Mouse (Mus musculus) lung, embryonic 14.5 days (tissue): ENCODE results near the gene Clec1a. TPM values are rescaled to one million over a fixed set of nuclear protein-coding genes. Genes with fewer than 3 reads are reported as not detected.

Source experiments
- ATAC-seq: fragments of 200-750 bp; cut with Nextera tagmentation; 2 replicates; pipeline ENCODE4 v1.8.0; 2017; ENCODE audit warnings: mild to moderate bottlenecking, moderate TSS enrichment, moderate library complexity; ENCODE audit not compliant: insufficient read depth
- DNase-seq: peaks from one replicate; pipeline ENCODE4 v3.0.0-alpha.2; 2015
- H3K27ac ChIP-seq: fragments of 300-500 bp; sonication (generic); 2 replicates; pipeline ENCODE4 v1.5.1; 2014; ENCODE audit warnings: low read depth, mild to moderate bottlenecking, moderate library complexity
- H3K27me3 ChIP-seq: fragments of 300-500 bp; sonication (generic); 2 replicates; pipeline ENCODE4 v1.6.1; 2014; ENCODE audit warnings: low read length, control low read depth; ENCODE audit not compliant: insufficient read depth
- H3K36me3 ChIP-seq: fragments of 300-500 bp; sonication (generic); 2 replicates; pipeline ENCODE4 v1.6.1; 2014; ENCODE audit warnings: control low read depth; ENCODE audit not compliant: insufficient read depth
- H3K4me1 ChIP-seq: fragments of 300-500 bp; sonication (generic); 2 replicates; pipeline ENCODE4 v1.6.1; 2014; ENCODE audit warnings: antibody characterized with exemption, control low read depth; ENCODE audit not compliant: insufficient read depth
- H3K4me2 ChIP-seq: fragments of 300-500 bp; sonication (generic); 2 replicates; pipeline ENCODE4 v1.6.1; 2014; ENCODE audit warnings: mild to moderate bottlenecking
- H3K4me3 ChIP-seq: fragments of 300-500 bp; sonication (generic); 2 replicates; pipeline ENCODE4 v1.5.1; 2014; ENCODE audit warnings: low read depth, low read length
- H3K9ac ChIP-seq: fragments of 300-500 bp; sonication (generic); 2 replicates; pipeline ENCODE4 v1.6.1; 2014
- H3K9me3 ChIP-seq: fragments of 300-500 bp; sonication (generic); 2 replicates; pipeline ENCODE4 v1.6.1; 2016; ENCODE audit warnings: low read depth, low read length, control low read depth
- CTCF ChIP-seq: IDR thresholded peaks from 2 replicates; pipeline ENCODE4 v1.5.1; 2016; ENCODE audit warnings: antibody characterized with exemption, low read depth
- WGBS: fragments of 180-500 bp; shearing (Covaris S2); extraction: QIAGEN DNeasy Blood & Tissue Kit; methylation state at CpG from one replicate; pipeline ENCODE4 v1.1.7; 2014; 5-methylcytosine and 5-hydroxymethylcytosine counted together
- polyA plus RNA-seq: library from polyadenylated mRNA; unstranded; fragments of >200 nt; fragmentation: Nextera tagmentation; extraction: Ambion mirVana; gene quantifications from 2 replicates; pipeline ENCODE4 v1.2.1, GENCODE M21; 2014

Clec1a gene
- polyA plus RNA-seq, 1 experiment from 2014 or later, result 13.7 TPM

- Histone ChIP-seq H3K27ac (peak overlapping the region; percentile 54; the same call in 1 of the 2 replicates), H3K4me1 (peaks cover 5% of the 10 kb centered on the region; the same call in 1 of the 2 replicates), H3K4me3 (no peak overlapping the region), H3K36me3 (no peaks in the 10 kb centered on the region), H3K27me3 (no peaks in the 10 kb centered on the region), H3K9me3 (no peaks in the 10 kb centered on the region), H3K4me2 (no peak overlapping the region), H3K9ac (no peak overlapping the region)
- peak; percentile 19 for TF ChIP-seq CTCF
- no peak; the same call in 1 of the 2 replicates for ATAC-seq
- WGBS, result 36% methylated on average over 5 of the region's 5 CpGs
- peak; percentile 68 for DNase-seq
Measured at GRCm38 (mm10) chr6:129425217-129425616, 26.6 kb downstream of the Clec1a start.

- no peaks in the 10 kb centered on the region for H3K36me3 ChIP-seq
- no peak overlapping the region for H3K4me3 ChIP-seq
- ATAC-seq, result peak; percentile 81
- no peak overlapping the region for H3K27ac ChIP-seq
- H3K4me2 ChIP-seq, result no peak overlapping the region
- H3K9ac ChIP-seq, result no peak overlapping the region
- H3K4me1 ChIP-seq, result peaks cover 5% of the 10 kb centered on the region; the same call in 1 of the 2 replicates
- H3K9me3 ChIP-seq, result no peaks in the 10 kb centered on the region
- H3K27me3 ChIP-seq, result no peaks in the 10 kb centered on the region
- DNase-seq, result peak; percentile 89
- WGBS, result 10% methylated on average over 1 of the region's 1 CpGs
- peak; percentile 92 for TF ChIP-seq CTCF
Measured at GRCm38 (mm10) chr6:129423734-129424072, 28.1 kb downstream of the Clec1a start.

- no peak overlapping the region for H3K4me3 ChIP-seq
- ATAC-seq, result peak; percentile 80
- WGBS, result 51% methylated on average over 4 of the region's 4 CpGs
- no peak for TF ChIP-seq CTCF
- H3K27ac ChIP-seq, result peak overlapping the region; percentile 70; the same call in 1 of the 2 replicates
- H3K4me2 ChIP-seq, result no peak overlapping the region
- no peaks in the 10 kb centered on the region for H3K27me3 ChIP-seq
- H3K9me3 ChIP-seq, result no peaks in the 10 kb centered on the region
- peak; percentile 90 for DNase-seq
- H3K36me3 ChIP-seq, result no peaks in the 10 kb centered on the region
- no peak overlapping the region for H3K9ac ChIP-seq
- H3K4me1 ChIP-seq, result peaks cover 5% of the 10 kb centered on the region; the same call in 1 of the 2 replicates
Measured at GRCm38 (mm10) chr6:129423040-129423733, 28.6 kb downstream of the Clec1a start.

GRCm38 (mm10) chr6:129422311-129422710 is 29.5 kb downstream of the Clec1a start:
- 38% methylated on average over 3 of the region's 3 CpGs for WGBS
- H3K36me3 ChIP-seq, result no peaks in the 10 kb centered on the region
- H3K4me2 ChIP-seq, result no peak overlapping the region
- ATAC-seq (no peak), DNase-seq (no peak)
- no peak overlapping the region for H3K4me3 ChIP-seq
- no peaks in the 10 kb centered on the region for H3K27me3 ChIP-seq
- H3K9me3 ChIP-seq, result no peaks in the 10 kb centered on the region
- no peak overlapping the region for H3K27ac ChIP-seq
- no peak overlapping the region for H3K9ac ChIP-seq
- TF ChIP-seq CTCF, result no peak
- peaks cover 5% of the 10 kb centered on the region; the same call in 1 of the 2 replicates for H3K4me1 ChIP-seq

- no peak overlapping the region for H3K4me2 ChIP-seq
- no peak for ATAC-seq
- no peak for DNase-seq
- H3K4me1 ChIP-seq, result no peaks in the 10 kb centered on the region
- TF ChIP-seq CTCF, result no peak
- no peaks in the 10 kb centered on the region for H3K9me3 ChIP-seq
- no peaks in the 10 kb centered on the region for H3K36me3 ChIP-seq
- H3K27ac ChIP-seq, result no peak overlapping the region
- WGBS, result 48% methylated on average over 1 of the region's 1 CpGs
- H3K27me3 ChIP-seq, result no peaks in the 10 kb centered on the region
- H3K9ac ChIP-seq, result no peak overlapping the region
- no peak overlapping the region for H3K4me3 ChIP-seq
Measured at GRCm38 (mm10) chr6:129414177-129414576, 37.6 kb downstream of the Clec1a start.

GRCm38 (mm10) chr6:129408562-129408961 is 43.2 kb downstream of the Clec1a start, which contains the start of gene Clec9a:
Clec9a (plus strand) TSS chr6:129408862.
- DNase-seq (no peak), ATAC-seq (no peak)
- Histone ChIP-seq H3K9me3 (no peaks in the 10 kb centered on the region), H3K4me3 (no peak within 1 kb of the TSS), H3K9ac (no peak within 1 kb of the TSS), H3K36me3 (no peaks in the 10 kb centered on the region), H3K4me1 (no peaks in the 10 kb centered on the region), H3K27me3 (no peaks in the 10 kb centered on the region), H3K4me2 (no peak within 1 kb of the TSS), H3K27ac (no peak within 1 kb of the TSS)
- no peak for TF ChIP-seq CTCF
- WGBS, result 81% methylated on average over 2 of the region's 2 CpGs

- Histone ChIP-seq H3K36me3 (no peaks in the 10 kb centered on the region), H3K9ac (no peak overlapping the region), H3K27me3 (no peaks in the 10 kb centered on the region), H3K4me1 (no peaks in the 10 kb centered on the region), H3K4me3 (no peak overlapping the region), H3K4me2 (no peak overlapping the region), H3K9me3 (no peaks in the 10 kb centered on the region), H3K27ac (no peak overlapping the region)
- no peak for ATAC-seq
- no peak for TF ChIP-seq CTCF
- 34% methylated on average over 2 of the region's 2 CpGs for WGBS
- peak; percentile 53 for DNase-seq
Measured at GRCm38 (mm10) chr6:129407324-129407723, 44.5 kb downstream of the Clec1a start.
